Mouse (Mus musculus) left cerebral cortex, adult 9 months (tissue): ENCODE results near the gene Bsdc1.
"Not testable (repeated sequence)": the region's sequence is repeated elsewhere in the genome, so short reads cannot be mapped to it uniquely, and the experiment has no call there.

ENCODE experiments used
- DNase-seq, 2 experiments: peaks; one replicate each; pipeline ENCODE4 v3.0.0; 2022; ENCODE audit warnings: low spot score in 2 of 2

Gene Bsdc1

DNA sequence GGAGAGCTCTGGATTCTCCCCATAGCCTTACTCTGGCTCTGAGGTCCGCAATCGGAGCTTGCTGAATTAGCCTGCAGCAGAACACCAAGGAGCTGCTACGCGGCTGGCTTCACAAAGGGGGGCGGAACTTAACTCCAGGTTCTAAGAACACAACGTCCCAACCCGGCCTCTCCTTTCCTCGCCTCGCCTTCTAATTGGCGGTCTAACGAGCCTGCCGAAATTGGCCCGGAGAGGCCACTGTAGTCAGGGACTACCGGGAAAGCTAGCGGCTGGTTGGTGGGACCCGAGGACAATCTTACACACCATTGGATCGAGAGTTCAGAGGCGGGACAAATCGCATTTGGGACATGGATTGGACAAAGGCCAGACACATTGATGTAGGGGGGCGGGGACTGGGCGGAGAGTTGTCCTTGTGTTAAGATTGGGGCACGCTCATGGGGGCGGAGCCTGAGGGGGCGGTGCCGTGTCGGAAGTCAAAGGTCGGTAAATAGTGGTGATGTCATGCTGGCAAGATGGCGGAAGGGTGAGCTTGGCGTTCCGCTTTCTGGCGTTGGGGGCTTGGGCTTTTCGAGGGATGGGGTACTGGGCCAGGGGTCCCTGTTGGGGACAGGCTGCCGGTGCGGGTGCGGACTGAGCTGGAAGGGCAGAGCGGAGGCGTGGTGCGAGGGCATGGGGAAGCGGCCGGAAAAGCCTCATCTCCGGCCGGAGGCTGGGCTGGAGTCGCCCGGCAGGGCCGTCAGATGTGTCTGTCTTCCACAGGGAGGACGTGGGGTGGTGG lies at the start of gene Bsdc1:
Gene Bsdc1 (plus strand): TSS at position 399 of the 778 bp plus-strand sequence.
- DNase-seq: peak; percentile 100

DNA sequence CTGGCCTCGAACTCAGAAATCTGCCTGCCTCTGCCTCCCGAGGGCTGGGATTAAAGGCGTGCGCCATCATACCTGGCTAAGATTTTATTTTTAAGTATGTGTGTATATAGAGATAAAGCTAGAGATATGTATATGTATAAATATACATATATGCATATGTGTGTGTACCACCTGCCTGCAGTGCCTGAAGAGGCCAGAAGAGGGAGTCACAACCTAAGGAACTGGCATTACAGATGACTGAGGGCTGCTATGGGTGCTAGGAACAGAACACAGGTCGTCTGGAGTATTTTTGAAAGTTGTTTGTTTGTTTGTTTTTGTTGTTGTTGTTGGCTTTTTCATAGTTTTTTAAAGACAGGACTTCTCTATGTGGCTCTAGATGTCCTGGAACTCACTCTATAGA lies 45.5 kb upstream of the Bsdc1 start:
- DNase-seq: no peak

DNA sequence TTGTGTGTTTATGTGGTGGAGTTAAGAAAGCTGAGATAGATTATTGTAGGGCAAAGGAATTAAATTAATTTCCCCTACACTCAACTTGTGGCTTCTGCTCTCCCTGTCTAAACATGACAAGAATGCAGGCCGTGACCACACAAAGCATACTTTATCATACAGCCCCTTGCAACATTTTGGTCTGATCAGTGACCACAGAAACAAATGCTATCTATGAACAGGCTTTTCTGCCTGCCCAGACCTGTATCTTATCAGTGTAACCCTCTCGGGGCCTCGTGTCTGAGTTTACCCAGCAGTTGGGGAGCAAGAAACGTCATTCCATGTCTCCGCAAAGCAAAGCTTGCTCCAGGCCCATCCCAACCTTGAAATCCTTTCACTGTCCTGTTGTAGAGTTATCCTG lies 44.9 kb upstream of the Bsdc1 start:
- no peak for DNase-seq

DNA sequence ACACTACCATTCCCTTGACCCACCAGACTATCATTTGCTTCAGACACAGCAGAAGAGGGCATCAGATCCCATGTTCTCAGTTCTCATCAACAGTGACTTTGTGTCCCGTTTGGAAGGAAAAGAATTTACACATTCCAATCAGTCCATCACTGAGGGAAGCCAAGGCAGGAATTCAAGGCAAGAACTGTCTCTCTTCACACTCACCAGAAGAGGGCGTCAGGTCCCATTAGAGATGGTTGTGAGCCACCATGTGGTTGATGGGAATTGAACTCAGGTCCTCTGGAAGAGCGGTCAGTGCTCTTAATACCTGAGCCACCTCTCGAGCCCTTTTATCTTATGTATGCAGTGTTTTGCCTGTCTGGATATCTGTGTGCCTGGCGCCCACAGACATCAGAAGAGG lies 43.1 kb upstream of the Bsdc1 start:
- no peak for DNase-seq

DNA sequence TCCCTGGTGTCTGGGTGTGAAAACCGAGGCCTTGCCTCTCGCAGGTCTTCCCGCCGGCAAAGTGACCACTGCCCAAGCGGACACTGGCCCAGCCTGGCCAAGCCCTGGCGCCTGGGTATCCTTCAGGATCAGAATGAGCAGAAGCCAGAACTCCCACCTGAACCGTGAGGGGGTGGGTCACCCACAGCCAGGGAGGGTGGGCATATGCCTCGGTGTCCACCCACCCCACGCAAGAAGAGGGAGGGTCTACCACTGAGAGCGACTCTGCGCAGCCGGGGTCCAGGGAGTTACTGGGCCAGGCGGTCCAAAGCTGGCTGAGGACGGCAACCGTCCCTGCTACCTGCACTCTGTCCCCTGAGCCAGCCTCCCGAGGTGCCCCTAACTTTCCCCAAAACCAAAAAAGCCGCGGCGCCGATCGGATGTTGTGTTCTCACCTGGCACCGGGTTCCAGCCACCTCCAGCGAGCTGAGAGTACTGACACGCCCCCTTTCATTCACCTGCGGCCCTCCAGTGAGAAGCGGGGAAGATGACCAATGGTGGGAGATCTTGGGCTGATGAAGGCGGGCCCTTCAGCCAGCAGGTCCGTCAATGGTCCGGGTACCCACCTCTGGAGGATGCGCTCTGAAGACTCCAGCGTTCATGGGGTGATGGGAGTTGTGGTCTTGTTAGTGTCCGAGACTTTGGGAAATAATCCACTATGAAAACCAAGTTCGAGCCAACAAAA lies 20.9 kb upstream of the Bsdc1 start, which contains the start of gene Zbtb8b:
Gene Zbtb8b (minus strand): TSS at position 514 of the 724 bp plus-strand sequence.
- DNase-seq: peak; percentile 73 to 89

DNA sequence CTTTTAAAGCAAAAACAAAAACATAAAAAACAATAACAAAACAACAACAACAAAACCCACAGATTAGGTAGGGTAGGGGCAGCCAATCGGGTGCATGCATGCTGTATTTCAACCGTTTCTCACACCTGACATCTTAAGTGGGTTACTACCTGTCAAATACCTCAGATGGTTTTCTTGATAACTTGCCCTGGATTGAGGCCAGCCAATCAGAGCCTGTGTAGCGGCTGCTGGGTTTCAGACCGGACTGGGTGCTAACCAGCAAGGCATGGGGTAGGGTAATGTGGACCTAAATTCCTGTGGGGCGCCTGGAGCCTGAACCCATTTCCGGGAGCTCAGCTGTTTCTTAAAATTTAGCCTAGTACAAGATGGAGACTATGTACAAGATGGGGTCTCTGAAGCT lies 20.2 kb upstream of the Bsdc1 start:
- no peak for DNase-seq

DNA sequence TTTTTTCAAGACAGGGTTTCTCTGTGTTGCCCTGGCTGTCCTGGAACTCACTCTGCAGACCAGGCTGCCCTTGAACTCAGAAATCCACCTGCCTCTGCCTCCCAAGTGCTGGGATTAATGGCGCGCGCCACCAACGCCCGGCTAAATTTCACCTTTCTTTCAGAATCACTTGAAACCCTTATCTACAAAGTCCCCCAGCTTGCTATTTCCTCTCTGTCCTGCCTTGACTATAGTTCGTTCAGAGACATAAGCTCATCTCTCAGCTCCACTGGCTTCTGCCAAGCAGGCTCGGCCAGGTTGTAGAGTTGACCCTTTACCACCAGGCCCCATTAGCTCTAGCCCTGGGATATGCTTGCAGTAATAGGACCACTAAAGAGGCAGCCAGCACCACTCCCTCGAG lies 14.0 kb upstream of the Bsdc1 start:
- DNase-seq: no peak

DNA sequence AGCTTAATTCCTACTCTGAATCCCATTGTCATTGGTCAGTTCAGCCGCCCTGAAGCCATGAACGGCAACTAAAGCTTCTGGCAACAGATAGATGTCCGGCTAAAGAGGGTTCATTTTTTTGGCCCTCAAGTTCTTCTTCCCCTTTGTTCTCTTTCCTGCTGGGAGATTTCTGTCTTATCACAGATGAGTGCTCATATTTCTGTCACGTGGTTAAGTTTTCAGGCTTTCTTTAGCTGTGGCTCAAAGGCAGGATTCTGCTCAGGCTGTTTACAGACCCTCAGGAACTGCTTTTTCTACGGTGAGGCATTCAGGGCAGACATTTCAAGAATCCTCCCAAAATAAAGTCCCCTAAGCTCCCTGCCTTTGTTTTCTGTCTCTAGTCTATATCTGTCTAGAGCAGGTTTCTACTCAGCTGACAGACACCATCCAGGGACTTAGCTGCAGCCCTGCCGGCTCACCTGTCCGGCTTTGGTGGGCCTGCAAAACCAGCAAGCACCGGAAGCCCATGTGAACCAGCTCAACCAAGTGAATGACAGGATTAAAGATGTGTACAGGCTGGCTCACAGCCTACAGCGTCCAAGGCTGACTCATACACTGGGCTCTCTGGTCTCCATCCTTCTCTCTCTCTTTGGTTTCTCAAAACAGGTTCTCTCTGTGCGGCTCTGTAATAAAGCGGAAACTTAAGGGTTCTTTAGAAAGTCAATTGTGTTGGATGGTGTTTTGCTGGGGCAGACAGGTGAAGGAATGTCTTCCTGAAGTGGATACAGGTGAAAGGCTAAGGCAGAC lies 13.4 kb upstream of the Bsdc1 start:
- no peak for DNase-seq

DNA sequence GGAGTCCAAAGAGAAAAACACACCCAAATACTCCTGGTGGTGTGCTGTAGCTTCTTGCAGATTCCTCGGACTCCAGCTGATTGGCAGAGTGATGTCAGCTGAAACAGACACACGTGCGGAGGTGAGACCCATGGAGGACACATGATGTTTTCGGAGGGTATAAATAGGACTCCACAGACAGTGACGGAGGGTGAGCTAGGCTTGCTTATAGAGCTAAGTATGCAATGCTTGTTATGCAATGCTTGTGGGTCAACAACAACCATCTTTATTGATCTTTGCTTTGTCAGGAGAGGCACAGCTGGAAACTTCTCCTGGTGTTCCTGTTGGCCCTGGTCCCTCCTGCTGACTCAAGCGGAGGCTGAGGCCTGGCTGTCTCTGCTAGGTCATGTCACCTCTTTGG lies 12.7 kb upstream of the Bsdc1 start:
- no peak for DNase-seq

DNA sequence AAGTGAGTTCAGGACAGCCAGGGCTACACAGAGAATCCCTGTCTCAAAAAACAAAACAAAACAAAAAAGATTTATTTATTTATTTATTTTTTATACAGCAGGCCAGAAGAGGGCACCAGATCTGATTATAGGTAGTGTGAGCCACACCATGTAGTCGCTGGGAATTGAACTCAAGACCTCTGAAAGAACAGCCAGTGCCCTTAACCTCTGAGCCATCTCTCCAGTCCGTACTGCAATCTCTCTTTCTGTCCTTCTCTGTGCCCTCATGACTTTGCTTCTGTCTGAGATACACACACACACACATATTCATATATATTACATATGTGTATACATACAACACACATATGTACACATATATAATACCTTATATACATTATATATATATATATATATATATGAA lies 10.5 kb upstream of the Bsdc1 start:
- DNase-seq: no peak

DNA sequence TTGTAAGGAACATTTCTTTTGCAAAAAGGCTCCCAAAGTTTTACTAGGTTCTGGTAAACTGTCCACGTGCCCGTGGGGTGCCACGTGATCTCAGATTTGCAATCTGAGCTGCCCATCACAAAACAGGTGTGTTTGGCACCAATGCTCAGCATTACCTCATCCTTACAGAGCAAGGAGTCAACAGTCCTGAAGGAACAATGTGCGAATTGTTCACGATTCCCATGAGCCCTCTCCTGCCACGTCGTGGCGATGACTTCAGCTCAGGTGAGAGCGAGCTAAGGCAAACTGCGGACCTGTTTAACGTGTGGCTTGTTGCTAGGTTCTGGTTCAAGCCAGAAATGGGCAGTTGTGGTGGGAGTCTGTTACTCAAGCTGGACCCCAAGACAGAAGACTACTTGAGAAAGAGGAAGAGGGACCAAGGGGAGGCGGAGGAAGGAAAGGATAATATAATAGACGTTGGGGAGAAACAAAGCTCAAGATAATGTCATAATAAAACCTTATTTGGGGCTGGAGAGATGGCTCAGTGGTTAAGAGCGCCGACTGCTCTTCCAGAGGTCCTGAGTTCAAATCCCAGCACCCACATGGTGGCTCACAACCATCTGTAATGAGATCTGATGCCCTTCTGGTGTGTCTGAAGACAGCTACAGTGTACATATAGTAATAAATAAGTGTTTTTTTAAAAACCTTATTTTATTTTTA lies 9.8 kb upstream of the Bsdc1 start:
- DNase-seq: no peak

DNA sequence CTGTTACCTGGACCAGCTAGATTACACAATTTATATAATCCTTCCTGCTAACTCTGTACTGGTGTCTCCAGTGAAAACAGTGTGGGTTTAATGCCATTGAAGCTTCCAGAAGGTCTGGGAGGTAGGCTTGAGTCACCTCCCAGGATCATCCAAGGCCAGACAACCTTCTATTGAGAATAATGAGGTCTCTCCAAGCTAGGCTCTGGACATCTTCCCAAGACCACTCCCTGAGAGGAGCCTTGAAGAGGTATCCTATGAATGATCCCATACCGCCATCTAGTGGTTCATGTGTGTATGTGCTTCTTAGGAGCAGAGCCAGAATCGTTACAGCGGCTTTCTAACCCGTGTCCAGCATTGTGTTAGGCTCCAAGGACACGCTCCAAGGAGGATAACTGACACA lies 6.1 kb upstream of the Bsdc1 start:
- peak in 1 of 2 experiments; percentile 81 for DNase-seq

DNA sequence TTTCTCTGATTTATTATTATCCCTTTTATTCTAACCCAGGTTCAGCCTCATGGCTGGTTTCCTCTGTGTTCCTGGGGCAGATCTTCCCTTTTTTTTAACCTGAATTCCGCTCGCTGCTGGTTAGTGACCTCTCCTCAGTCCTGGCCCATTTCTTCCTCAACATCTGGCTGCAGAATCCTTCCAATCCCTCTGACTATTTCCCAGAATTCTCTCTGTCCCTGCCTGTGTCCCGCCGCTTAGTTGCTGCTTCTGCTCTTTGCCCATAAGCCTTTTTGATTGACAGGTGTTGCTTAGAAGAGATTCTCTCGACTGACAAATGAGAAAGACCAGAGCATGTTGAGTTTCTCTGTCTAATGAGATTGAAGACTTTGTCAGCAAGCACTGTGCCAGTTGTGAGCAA lies 5.3 kb upstream of the Bsdc1 start:
- no peak for DNase-seq

DNA sequence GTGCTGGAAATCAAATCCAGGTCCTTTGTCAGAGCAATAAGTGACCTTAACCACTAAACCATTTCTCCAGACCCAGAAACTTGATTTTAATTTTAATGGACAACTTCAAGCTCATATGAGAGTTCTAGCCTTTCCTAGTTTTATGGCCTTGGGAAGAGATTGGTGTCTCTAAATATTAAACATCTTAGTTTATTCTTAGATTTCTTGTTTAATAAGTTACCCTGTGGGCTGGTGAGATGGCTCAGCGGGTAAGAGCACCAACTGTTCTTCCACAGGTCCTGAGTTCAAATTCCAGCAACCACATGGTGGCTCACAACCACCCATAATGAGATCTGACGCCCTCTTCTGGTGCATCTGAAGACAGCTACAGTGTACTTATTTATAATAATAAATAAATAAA lies 4.1 kb upstream of the Bsdc1 start:
- not testable (repeated sequence) for DNase-seq

DNA sequence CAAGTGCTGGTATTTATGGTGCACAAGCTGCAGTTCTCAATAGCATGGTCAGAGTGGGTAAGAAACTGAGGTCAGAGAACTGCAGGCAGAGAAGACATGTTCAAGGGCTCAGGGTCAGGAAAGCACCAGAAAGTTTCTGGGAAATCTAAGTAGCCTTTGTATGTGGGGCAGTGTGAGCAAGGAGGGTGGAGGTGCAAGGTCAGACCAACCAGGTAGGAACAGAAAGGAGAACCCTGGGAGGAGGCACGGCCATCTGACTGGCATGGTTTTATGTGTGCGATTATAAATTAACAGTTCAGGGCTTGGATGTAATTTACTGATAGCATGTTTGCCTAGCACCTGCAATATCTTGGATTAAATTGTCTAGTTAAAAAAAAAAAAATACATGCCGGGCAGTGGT lies 1.7 kb upstream of the Bsdc1 start:
- DNase-seq: no peak

DNA sequence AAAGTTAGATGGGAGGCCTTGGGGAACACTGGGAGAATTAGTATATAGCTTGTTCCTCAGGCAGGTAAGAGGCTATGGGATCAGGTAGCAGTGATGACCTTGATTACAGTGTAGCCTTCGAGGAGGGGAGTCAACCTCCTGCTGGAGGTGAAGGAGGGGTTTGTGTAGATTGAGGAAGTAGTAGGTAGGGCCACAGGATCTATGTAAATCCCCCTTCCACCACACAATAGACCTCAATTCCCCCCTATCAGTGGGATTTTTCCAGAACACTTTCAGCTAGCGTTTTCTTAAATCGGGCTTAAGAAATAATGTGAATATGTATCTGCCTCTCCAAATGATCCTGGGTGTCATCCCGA lies 576 bp upstream of the Bsdc1 start:
- DNase-seq: peak in 1 of 2 experiments; percentile 5

DNA sequence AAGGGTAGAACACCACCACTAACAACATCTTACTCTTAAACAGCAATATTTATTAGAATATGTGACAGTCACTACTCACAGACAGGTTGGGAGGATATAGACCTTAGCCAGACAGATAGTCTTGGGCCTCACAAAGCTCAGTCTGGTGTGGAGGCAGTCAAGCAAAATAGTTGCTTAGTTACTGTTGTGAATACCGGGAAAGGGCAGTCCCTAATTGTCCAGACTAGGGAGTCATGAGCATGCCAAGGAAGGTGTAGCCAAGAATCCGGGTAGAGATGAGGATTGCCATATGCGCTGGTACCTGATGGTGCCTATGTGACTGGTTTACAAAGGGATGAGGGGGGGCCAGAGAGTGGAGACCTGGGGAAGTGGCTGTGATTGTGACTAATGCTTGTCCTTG lies 737 bp downstream of the Bsdc1 start:
- DNase-seq: no peak

DNA sequence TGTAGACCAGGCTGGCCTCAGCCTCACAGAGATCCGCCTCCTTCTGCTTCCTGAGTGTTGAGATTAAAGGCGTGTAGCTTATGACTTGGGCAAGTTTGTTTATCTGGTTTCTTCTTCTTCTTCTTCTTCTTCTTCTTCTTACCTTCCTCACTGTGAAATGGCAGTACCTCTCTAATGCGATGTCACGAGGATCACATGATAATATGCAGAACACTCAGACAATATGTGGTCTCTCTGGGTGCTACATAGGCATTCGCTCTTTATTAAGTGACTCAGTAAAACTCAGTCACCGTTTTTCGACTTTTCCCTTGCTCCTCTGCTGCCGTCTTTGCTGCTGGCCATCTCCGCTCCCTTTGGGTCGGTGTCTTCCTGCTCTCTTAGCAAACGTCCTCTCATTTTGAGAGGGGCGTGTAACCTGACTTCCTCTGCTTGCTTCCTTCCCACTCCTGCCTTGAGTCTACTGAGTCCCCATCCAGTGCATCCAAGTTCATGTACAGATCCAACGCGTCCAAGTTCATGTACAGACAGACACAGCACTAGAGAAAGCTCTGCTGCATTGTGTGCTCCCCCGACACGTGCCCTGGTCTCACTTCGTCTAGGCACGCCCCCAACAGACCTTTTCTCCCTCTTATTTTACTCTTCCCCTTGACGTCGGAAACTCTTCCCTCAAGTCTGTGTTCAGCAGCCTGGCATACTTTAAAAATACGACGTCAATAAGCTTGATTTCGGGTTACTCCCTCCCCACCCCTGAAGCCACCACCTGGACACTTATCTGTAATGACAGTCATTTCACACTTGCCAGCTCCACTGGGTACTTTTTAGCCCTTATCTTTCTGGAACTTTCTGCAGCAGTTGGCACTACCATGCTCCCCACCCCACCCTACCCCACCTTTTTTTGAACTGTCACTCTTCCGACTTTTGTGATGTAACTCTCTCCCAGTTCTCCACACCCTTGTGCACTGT lies 2.0 kb downstream of the Bsdc1 start:
- DNase-seq: no peak

DNA sequence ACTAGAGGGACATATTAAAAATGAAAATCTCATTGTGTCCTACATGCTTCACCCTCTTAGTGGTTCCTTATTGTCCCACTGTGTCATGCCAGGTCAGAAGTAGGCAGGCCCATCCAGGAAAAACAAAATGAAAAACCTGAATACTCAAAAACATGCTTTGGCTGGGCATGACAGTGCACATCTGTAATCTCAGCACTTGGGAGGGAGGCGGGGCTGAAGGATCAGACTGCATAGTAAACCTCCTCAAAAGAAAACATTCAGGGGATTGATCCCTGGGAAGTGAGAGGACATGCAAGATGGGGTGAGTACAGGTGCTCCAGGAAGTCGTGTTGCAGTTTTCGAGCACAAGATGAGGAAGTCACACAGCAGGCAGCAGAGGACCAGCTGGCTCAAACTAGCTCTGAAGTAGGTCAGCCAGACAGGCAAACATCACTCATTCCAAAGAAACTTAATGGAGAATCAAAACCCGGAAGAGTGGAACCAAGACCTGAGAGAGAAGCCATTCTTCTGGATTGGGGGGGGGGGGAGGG lies 3.0 kb downstream of the Bsdc1 start:
- DNase-seq: no peak

DNA sequence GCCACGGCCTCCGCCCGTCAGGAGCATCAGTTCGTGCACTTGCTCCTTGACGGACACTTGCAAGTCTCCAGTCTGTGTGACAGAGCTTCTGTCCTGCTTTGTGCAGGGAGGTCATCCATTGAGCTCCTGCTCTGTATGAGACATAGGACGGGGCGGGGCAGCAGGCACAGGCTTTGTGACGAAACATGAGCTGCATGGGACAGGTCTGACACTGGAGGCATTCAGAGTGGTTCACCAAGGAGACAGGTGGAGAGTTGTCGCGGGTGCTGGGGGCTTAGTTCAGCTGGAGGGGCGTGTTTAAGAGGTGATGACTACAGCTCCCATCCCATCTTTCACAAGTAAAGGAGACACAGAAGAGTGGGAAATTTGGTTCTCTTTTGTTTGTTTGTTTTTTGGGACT lies 14.7 kb downstream of the Bsdc1 start:
- DNase-seq: no peak

DNA sequence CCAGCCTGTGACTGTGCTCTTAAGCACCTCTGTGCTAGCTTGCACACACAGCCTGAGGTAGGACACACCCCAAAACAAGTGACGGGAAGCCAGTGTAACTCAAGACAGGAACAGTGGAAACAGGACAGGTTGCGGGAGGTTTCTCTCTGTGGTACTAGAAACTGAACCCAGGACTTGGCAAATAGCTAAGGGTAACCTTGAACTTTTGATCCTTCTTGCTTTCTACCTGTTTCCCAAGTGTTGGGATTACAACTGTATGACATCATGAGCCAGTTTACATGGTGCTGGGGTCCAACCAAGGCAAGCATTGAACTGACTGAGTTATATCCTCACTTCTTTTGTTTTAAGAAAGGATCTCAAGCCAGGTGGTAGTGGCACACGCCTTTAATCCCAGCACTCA lies 18.5 kb downstream of the Bsdc1 start:
- no peak for DNase-seq
